Mouse (Mus musculus) olfactory bulb, adult 2 months (tissue): ENCODE measurements at regions not wholly inside any gene's neighbourhood (a gene's known extent, or its start where the extent isn't known, plus 50 kb on each side); places are given as distances from the start of the nearest gene placed in this dataset.

Experiments
- H3K27ac ChIP-seq: fragments of 200-500 bp; 2 replicates; pipeline ENCODE4 v1.5.1; 2012; ENCODE audit warnings: low read depth, low read length; ENCODE audit not compliant: insufficient read depth
- H3K4me1 ChIP-seq: fragments of 200-500 bp; 2 replicates; pipeline ENCODE4 v1.6.1; 2012; ENCODE audit warnings: low read length; ENCODE audit not compliant: control insufficient read depth, insufficient read depth
- H3K4me3 ChIP-seq: fragments of 200-500 bp; 2 replicates; pipeline ENCODE4 v1.5.1; 2012; ENCODE audit warnings: mild to moderate bottlenecking, low read depth, low read length, moderate library complexity; ENCODE audit not compliant: insufficient read depth
- CTCF ChIP-seq: fragments of 200-500 bp; IDR thresholded peaks from 2 replicates; pipeline ENCODE4 v1.5.1; 2012; ENCODE audit warnings: low read depth, mild to moderate bottlenecking, low read length, moderate library complexity; ENCODE audit not compliant: insufficient read depth
- POLR2A ChIP-seq: fragments of 200-500 bp; IDR thresholded peaks from 2 replicates; pipeline ENCODE4 v1.6.1; 2012; ENCODE audit warnings: mild to moderate bottlenecking, low read depth, low read length, moderate library complexity; ENCODE audit not compliant: insufficient read depth
- WGBS: fragments of 180-500 bp; shearing (Covaris S2); methylation state at CpG from one replicate; pipeline ENCODE4 v1.1.7; 2018; 5-methylcytosine and 5-hydroxymethylcytosine counted together

DNA sequence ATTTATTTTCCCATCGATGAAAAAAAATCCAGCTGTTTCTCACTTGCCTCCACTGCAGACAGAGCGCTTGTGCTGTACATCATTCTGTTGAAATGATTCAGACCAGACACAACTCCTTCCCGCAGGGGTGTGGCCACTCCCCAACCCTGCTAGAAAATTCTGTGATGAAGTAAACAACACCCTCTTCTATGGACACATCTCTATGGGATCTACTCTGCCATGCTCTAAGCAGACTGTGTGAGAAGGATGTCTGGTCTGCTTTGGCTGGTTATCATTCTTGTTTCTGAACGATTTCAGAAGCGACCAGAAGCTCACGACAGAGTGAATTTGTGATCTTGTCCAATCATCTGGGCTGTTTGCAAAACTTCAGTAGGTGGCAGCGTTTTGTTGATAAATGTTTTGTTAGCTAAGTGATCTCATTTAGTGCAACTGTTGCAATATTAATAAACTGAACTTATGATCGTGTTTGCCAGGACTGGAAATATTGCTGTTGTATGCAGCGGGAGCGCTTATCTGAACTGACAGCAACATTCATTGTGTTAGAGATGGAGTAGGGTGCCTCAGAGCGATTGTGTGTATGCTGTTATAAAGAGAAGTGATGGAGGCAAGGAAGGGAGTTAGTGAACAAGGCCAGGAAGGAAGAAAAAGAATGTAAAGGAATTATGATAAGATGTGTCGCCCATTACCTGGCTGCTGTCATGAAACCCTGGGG is 605.2 kb upstream of the Nox3 start:
- TF ChIP-seq POLR2A (no peak), CTCF (no peak)
- no peak overlapping the region for H3K4me3 ChIP-seq
- H3K27ac ChIP-seq = no peak overlapping the region
- H3K4me1 ChIP-seq = no peaks in the 10 kb centered on the region
- 87% methylated on average over 12 of the region's 12 CpGs for WGBS

DNA sequence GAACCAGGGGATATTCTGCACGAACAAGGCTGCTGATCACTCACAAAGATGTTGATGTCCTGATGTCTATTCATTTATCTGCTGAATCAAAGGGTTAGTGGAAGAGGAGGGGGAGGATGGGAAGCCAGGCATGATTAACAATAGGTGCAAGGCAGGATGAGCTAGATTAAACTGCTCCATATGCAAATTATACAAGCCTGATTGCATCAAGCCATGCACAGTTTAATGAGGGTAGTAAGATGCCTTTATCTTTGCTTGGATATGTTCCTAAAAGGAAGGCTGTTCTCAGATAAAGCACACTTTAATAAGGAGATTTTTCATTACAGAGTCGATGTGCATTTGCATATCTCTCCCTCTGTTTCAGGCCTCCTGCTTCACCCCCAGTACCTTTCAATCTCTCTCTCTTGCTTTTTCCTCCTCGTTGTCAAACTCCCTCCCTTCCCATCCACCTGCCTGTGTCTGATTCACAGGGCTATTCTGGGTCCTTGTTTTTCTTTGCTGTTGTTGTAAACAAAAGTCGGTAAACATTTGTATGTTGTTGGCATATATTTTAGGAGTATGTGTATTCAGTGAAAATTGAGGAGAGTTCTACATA is 615.8 kb upstream of the Nox3 start:
- TF ChIP-seq CTCF (no peak), POLR2A (no peak)
- Histone ChIP-seq H3K27ac (no peak overlapping the region), H3K4me3 (no peak overlapping the region), H3K4me1 (no peaks in the 10 kb centered on the region)
- WGBS = 41% methylated on average over 4 of the region's 4 CpGs

DNA sequence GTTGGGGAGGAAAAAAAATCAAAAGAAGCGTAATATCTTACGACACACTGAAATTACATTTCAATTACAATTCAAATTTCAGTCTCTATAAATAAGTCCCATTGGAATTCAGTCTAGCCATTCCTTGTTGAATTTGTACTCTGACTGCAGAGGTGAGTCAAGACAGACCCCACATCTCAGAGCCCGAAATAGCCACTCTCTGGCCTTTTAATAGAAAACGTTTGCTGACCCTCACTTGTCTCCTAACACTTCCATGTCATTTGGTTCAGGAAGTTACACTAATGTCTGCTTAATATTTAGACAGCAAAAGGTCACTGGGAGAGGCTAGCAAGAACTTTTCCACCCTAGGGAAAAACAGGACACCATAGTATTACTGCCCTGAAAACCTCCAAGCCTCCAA is 623.1 kb upstream of the Nox3 start:
- WGBS = 94% methylated on average over 4 of the region's 4 CpGs
- H3K4me1 ChIP-seq = no peaks in the 10 kb centered on the region
- TF ChIP-seq CTCF (no peak), POLR2A (no peak)
- no peak overlapping the region for H3K27ac ChIP-seq
- no peak overlapping the region for H3K4me3 ChIP-seq

DNA sequence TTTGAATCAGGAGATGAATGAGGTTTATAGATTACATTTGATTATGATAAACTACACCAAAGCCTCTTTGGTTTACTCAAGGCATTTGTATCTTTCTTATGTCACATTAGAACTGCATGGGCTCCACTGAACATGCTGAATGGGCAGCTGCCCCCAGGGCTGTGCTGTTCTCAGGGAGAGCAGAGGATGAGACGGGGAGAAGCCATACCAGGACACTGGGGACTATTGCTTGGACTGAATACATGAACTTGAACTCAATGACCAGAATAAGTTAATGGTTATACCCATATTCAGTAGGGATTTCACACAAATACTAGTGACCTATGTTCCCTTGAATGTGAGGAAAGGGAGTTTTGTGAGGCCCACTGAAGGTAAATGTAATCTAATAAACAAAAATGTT is 632.7 kb upstream of the Nox3 start:
- TF ChIP-seq POLR2A (no peak), CTCF (no peak)
- Histone ChIP-seq H3K4me3 (no peak overlapping the region), H3K27ac (no peak overlapping the region), H3K4me1 (0 out of 2 replicates have a peak, but pooled peaks cover 3% of the 10 kb centered on the region)
- 93% methylated on average over 1 of the region's 1 CpGs for WGBS

DNA sequence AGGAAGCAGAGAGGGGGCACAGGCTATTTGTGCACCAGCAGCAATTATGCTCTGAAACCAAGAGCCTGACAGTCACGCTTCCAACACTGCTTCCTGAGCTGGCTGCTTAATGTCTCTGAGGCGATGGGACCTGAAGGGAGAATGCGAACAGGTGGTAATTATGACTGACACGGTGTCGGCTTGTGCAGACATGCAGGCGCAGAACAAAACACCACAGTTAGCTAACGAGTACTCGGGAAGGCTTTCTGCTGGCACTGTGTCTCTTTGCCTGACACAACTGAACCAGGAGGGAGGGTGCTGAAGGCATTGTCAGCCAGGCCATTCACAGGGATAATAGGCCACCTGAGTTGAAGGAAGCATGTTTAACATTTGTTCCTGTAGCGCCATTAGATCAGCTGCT is 635.6 kb upstream of the Nox3 start:
- 44% methylated on average over 9 of the region's 9 CpGs for WGBS
- H3K4me1 ChIP-seq = 0 out of 2 replicates have a peak, but pooled peaks cover 3% of the 10 kb centered on the region
- TF ChIP-seq POLR2A (no peak), CTCF (no peak)
- H3K4me3 ChIP-seq = no peak overlapping the region
- H3K27ac ChIP-seq = no peak overlapping the region

DNA sequence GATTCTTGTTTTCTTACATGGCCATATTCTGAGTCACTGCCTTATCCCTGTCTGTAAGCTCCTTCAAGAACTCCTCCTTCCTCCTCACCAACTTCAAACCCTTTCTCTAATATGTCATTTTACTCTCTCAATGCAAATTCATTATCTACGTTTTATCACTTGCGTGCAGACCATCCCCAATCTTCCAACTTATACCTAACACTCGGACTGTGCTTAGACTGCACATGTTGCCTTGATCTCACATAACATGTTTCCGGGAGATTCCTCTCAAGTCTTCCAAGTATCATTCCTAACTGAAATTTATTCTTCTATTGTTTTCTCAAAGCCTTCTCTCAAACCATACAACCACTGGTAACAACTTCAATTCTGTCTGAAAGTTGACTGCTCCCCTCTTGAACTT is 637.0 kb upstream of the Nox3 start:
- TF ChIP-seq POLR2A (no peak), CTCF (no peak)
- 97% methylated on average over 4 of the region's 4 CpGs for WGBS
- Histone ChIP-seq H3K4me3 (no peak overlapping the region), H3K4me1 (0 out of 2 replicates have a peak, but pooled peaks cover 3% of the 10 kb centered on the region), H3K27ac (no peak overlapping the region)

DNA sequence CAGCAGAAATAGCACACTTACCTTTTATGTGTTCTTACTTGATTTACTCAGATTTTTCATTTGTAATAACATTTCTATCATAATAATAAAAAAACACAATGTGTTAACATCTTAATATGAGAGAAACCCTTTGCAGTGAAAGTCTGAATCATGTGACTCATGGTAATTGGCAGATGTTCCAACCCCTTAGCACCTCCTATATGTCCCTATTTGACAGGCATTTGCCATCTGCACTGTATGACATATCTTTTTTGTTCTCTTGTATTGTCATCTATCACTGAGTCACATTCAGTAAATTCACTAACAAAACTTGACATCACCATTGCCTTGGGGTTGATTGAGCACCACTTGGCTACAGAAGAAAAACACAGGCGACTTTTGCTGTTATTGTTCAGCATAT is 641.1 kb upstream of the Arid1b start:
- WGBS = 71% methylated on average over 1 of the region's 1 CpGs
- H3K4me3 ChIP-seq = no peak overlapping the region
- TF ChIP-seq CTCF = no peak
- TF ChIP-seq POLR2A = no peak
- H3K4me1 ChIP-seq = no peaks in the 10 kb centered on the region
- H3K27ac ChIP-seq = no peak overlapping the region

DNA sequence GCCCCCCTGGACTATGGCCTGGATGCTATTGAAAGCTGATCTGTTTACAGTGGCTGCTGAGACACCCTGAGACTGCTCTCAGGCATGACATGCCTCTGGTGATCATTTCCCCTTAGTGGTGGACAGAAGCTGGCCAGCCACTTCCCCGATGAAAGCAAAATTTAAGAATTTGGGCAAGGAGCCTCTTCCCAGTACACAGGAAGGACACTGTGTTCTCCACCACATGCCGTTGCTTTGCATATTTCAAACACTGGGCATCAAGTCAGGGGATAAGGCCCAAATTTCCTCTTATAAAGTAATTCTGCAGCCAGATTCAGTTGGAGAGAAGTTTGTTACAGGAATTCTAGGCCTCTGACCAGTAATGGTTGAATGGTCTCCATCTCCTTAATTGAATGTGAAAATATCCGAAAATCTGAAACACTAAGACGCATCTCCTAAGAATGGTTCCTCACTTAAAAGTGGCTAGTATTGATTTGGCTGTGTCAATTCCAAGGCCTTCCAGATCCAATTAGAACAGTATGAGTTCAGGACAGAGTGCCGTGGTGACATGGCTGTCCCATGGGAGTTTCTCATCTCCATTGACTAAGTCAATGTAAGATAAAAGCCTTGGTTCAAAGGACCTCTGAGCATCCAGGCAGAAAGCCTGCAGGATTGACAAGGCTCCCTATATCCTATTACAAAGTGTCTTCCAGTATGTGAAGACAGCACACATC is 638.5 kb upstream of the Arid1b start:
- 86% methylated on average over 5 of the region's 5 CpGs for whole genome bisulfite sequencing
- no peak overlapping the region for H3K27ac ChIP-seq
- H3K4me3 ChIP-seq = no peak overlapping the region
- no peaks in the 10 kb centered on the region for H3K4me1 ChIP-seq
- no peak for TF ChIP-seq CTCF
- TF ChIP-seq POLR2A = no peak
